Mouse (Mus musculus): ENCODE results near the gene Krr1.

The Krr1 gene

GRCm38 (mm10) chr10:111972542-111973361 is at the start of gene Krr1:
Gene Krr1 (plus strand): TSS chr10:111972664.
- DNase-seq (ENCODE audit: extremely low spot score): peak; percentile 96

GRCm38 (mm10) chr10:111923503-111924135 is 48.8 kb upstream of the Krr1 start:
- no peak for DNase-seq (ENCODE audit: extremely low spot score)

- DNase-seq (ENCODE audit: extremely low spot score): no peak
Measured at GRCm38 (mm10) chr10:111924141-111924540, 48.3 kb upstream of the Krr1 start.

GRCm38 (mm10) chr10:111924716-111925488 is 47.6 kb upstream of the Krr1 start:
- DNase-seq (ENCODE audit: extremely low spot score): peak; percentile 51

GRCm38 (mm10) chr10:111925489-111925860 is 47.0 kb upstream of the Krr1 start:
- peak; percentile 91 for DNase-seq (ENCODE audit: extremely low spot score)

GRCm38 (mm10) chr10:111932621-111933345 is 39.7 kb upstream of the Krr1 start:
- DNase-seq (ENCODE audit: extremely low spot score): no peak

- no peak for DNase-seq (ENCODE audit: extremely low spot score)
Measured at GRCm38 (mm10) chr10:111935207-111935606, 37.3 kb upstream of the Krr1 start.

DNA sequence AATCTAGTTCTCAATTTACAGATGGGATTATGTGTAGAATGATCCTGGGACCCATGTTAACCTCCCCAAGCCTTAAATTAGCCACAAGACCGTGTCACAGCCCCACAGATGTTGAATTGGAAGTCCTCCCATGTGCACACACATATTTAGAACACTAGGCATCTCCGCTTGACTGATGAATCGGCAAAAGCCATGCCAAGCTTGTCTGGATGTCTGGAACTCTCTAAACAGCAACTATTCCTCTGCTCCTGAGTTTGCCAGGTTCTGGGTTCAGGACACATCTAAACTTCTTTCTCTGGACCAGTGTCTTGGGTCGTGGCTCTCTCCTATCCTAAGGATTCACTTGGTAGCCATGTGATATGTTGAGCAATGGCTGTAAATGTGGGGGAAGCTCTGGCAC is 36.4 kb upstream of the Krr1 start:
- no peak for DNase-seq (ENCODE audit: extremely low spot score)

- DNase-seq (ENCODE audit: extremely low spot score): no peak
Measured at GRCm38 (mm10) chr10:111936491-111937145, 35.8 kb upstream of the Krr1 start.

DNA sequence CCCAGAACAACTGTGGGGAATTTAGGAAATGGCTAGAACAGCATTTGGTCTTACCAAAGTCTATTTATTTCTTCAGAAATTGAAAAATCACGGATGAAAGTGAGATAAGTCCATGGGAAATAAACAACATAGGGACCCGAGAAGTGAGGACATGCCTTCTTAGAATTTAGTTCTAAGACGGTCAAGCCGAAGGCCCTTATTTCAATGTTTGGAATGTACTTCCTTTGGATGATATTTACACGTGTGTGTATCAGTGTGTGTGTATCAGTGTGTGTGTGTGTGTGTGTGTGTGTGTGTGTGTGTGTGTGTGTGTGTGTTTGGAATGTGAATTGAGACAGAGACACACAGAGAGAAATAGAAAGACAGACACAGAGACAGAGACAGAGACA is 35.3 kb upstream of the Krr1 start:
- no peak for DNase-seq (ENCODE audit: extremely low spot score)

- DNase-seq (ENCODE audit: extremely low spot score): no peak
Measured at GRCm38 (mm10) chr10:111943026-111943425, 29.4 kb upstream of the Krr1 start.

GRCm38 (mm10) chr10:111945563-111945962 is 26.9 kb upstream of the Krr1 start:
- DNase-seq (ENCODE audit: extremely low spot score): no peak

DNA sequence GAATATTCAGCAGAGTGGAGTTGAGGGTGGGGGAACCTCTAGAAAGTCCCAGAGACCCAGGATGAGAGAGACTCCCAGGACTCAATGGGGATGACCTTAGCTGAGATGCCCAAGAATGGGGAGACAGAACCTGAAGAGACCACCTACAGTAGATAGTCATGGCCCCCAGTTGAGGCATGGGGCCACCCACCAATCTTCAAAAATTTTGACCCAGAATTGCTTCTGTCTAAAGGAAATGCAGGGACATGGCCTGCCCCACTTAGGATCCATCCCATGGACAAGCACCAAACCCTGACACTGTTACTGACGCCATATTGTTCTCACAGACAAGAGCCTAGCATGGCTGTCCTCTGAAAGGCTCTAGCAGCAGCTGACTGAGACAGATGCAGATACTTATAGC is 24.4 kb upstream of the Krr1 start:
- DNase-seq (ENCODE audit: extremely low spot score): no peak

DNA sequence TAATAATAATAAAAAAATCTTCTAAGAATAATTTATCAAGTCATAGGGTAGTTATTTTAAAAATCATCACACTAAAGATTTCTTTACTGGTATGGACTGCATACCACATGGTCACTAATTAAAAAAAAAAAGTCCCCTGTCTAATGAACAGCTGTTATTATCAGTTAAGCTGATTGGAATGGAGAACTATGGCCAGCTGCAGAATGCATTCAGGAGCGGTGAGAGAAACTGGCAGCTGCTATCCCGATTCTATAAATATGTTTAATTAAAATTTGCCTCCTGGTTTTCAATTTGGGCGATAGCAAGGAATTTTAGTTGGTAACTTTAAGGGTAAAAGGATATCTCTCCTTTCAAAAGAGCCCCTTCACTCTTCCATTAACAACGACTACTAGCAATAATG is 23.5 kb upstream of the Krr1 start:
- DNase-seq (ENCODE audit: extremely low spot score): no peak

GRCm38 (mm10) chr10:111955836-111956235 is 16.6 kb upstream of the Krr1 start:
- no peak for DNase-seq (ENCODE audit: extremely low spot score)

GRCm38 (mm10) chr10:111957271-111958045 is 15.0 kb upstream of the Krr1 start:
- peak; percentile 65 for DNase-seq (ENCODE audit: extremely low spot score)

- no peak for DNase-seq (ENCODE audit: extremely low spot score)
Measured at GRCm38 (mm10) chr10:111958046-111958421, 14.4 kb upstream of the Krr1 start.

DNA sequence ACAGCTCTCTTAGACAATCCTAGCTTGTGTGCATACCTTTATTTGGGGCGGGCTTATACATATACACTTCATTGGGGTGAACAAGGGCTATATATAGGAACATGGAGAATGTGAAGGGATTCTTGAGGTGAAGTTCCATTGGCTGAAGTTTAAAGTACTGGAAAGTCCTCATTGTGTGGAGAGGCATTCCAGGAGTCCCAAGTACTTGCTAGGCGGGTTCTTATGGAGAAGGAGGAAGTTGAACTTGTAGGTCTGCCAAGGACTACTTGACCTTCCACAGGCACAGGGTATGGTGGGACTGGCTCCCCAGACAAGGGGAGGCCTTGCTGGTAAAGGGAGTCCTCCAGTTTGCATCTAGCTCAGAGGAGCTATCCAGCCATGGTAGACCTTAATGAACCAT is 13.1 kb upstream of the Krr1 start:
- no peak for DNase-seq (ENCODE audit: extremely low spot score)

DNA sequence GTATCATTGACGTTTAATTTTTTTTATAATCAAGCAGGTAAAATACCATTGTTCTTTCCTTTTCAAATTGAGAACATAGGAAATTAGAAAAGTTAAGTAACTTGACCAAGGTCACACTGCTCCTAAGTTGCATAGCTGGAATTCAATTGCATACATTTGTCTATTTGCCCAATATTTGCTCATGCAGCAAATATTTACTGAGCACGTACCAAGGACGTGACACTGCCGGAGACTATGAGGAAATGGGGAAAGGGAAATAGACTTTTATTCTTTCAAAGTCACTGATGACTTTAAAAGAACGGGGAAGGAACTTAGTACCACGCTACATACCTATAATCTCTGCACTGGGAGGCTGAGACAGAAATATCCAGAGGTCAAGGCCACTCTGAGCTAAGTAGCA is 12.0 kb upstream of the Krr1 start:
- no peak for DNase-seq (ENCODE audit: extremely low spot score)

DNA sequence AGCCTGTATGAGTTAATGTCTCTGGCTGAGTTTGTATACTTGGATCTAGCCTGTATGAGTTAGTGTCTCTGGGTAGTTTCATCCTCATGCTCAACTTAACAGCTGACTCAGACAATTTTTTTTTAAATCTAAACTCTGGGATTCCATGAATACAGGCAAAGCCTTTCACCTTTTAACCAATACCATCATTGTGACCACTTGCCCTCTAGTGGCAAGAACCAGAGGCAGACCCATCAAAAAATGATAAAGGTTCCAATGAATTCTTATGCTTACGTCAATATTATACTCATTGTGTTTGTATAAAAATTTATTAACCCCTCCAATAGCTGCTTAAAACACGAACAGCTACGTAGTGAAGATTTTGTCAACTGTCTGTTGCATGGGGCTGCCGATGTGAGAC is 6.1 kb upstream of the Krr1 start:
- no peak for DNase-seq (ENCODE audit: extremely low spot score)

DNA sequence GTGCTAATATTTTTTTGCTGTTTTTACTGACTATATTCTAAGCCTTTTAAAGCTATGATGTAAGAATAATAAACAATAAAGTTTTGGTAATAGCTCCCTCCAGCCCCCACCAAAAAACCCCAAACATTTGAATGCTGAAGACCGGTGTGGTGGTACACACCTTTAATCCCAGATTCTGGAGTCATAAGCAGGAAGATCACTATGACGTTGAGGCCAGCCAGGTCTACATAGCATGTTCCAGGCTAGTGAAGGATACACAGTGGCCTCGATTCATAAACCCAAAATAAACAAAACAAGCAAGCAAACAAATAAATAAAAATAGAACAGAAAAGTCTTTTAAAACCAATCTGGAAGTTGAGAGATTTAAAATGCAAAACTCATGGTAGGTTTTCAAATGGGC is 535 bp upstream of the Krr1 start:
- no peak for DNase-seq (ENCODE audit: extremely low spot score)

All from embryo, embryonic 9.5 days (tissue).